Mouse (Mus musculus) lung, embryonic 16.5 days (tissue): ENCODE measurements around the gene Kcnj9. TPM values are rescaled to one million over a fixed set of nuclear protein-coding genes. Genes with fewer than 3 reads are reported as not detected.

ENCODE experiments used
- ATAC-seq: fragments of 200-750 bp; cut with Nextera tagmentation; 2 replicates; pipeline ENCODE4 v1.8.0; 2017; ENCODE audit warnings: low read depth, mild to moderate bottlenecking, moderate library complexity
- H3K27ac ChIP-seq: fragments of 300-500 bp; sonication (generic); 2 replicates; pipeline ENCODE4 v1.5.1; 2014; ENCODE audit warnings: mild to moderate bottlenecking, control low read depth, low read length
- H3K27me3 ChIP-seq: fragments of 300-500 bp; sonication (generic); 2 replicates; pipeline ENCODE4 v1.6.1; 2014; ENCODE audit warnings: low read depth, low read length, mixed read lengths; ENCODE audit not compliant: control insufficient read depth, insufficient read depth
- H3K36me3 ChIP-seq: fragments of 300-500 bp; sonication (generic); 2 replicates; pipeline ENCODE4 v1.6.1; 2014; ENCODE audit warnings: low read length; ENCODE audit not compliant: control insufficient read depth, insufficient read depth
- H3K4me1 ChIP-seq: fragments of 300-500 bp; sonication (generic); replicated peaks from 2 replicates; pipeline ENCODE4 v1.6.1; 2014; ENCODE audit warnings: low read length, mixed read lengths; ENCODE audit not compliant: control insufficient read depth, insufficient read depth
- H3K4me2 ChIP-seq: fragments of 300-500 bp; sonication (generic); 2 replicates; pipeline ENCODE4 v1.6.1; 2014; ENCODE audit warnings: low read depth, low read length, control low read depth
- H3K4me3 ChIP-seq: fragments of 300-500 bp; sonication (generic); 2 replicates; pipeline ENCODE4 v1.5.1; 2014; ENCODE audit warnings: mild to moderate bottlenecking, low read length, control low read depth
- H3K9ac ChIP-seq: fragments of 300-500 bp; sonication (generic); 2 replicates; pipeline ENCODE4 v1.6.1; 2014; ENCODE audit warnings: low read length, control low read depth
- H3K9me3 ChIP-seq: fragments of 300-500 bp; sonication (generic); 2 replicates; pipeline ENCODE4 v1.6.1; 2016; ENCODE audit warnings: low read length; ENCODE audit not compliant: control insufficient read depth
- WGBS: fragments of 180-500 bp; shearing (Covaris S2); extraction: QIAGEN DNeasy Blood & Tissue Kit; methylation state at CpG from one replicate; pipeline ENCODE4 v1.1.7; 2014; 5-methylcytosine and 5-hydroxymethylcytosine counted together
- polyA plus RNA-seq: library from polyadenylated mRNA; unstranded; fragments of >200 nt; fragmentation: Nextera tagmentation; extraction: Ambion mirVana; gene quantifications from 2 replicates; pipeline ENCODE4 v1.2.1, GENCODE M21; 2015

Kcnj9 gene
- polyA plus RNA-seq, 1 experiment from 2014 or later, result not detected

DNA sequence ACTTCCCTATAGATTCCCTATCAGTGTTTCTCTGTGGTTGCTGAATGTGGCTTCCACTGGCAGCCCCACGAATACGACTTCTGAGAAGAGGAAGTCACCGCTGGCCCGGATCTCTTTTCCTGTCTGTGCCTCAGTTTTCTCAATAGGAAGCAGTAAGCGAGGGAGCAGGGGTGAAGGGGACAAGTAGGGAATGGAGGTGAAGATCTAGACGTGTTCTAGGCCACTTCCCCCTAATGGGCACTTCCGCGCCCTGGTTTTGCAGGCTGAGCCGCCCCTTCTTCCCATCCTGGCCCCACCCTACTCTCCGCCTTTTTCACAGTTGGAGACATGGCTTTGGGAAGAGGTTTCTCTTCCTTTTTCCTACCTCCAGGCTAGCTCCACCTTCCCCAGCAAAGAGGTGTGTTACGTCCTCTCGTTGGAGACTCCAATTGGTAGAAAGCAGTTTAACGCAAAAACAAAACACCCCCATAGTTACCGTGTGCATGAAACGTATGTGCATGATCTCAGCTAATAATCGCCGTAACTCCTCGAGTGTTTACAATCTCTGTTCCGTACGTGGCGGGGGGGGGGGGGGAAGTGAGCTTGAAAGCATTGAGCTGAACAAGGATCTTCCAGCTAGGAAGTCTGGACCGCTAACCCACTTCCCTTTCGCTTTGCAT is 17.7 kb downstream of the Kcnj9 start:
- Histone ChIP-seq H3K36me3 (no peaks in the 10 kb centered on the region), H3K4me1 (peaks cover 29% of the 10 kb centered on the region), H3K9me3 (no peaks in the 10 kb centered on the region), H3K9ac (peak overlapping the region; percentile 78), H3K4me3 (peak overlapping the region; percentile 75), H3K4me2 (peak overlapping the region; percentile 92), H3K27ac (peak overlapping the region; percentile 98), H3K27me3 (no peaks in the 10 kb centered on the region)
- WGBS, result 2% methylated on average over 23 of the region's 23 CpGs
- peak; percentile 41 for ATAC-seq

DNA sequence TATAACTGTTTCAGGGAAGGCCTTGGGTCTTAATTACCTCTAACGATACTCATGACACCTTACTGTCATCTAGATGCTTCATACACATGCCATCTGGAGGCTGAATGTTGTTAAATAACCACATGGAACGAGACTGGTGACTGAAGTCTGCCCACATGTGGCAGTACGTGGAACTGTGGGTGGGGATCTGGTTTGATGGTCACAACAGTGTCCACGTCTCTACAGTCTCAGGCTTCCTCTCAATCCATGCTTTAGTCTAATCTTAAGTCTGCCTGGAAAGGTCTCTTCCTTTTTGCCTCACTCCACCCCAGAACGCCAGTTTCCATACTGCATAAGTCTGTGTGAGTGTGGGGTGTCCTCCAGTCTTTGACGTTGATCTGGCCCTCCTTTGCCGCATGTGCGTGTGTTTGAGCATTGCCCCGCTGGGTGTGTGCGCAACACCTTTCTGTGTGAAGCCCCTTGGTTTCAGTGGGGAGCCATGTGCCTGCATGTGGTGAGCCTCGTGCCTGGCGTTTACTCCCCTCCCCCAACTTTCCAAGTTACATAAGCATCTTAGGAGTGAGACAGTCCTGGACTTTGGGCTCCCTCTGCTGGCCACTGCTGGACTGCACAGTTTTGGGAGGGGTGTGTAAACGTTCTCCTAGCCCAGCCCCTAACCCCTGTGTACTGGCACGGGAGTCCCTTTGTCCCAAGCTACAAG is 19.3 kb downstream of the Kcnj9 start:
- no peaks in the 10 kb centered on the region for H3K9me3 ChIP-seq
- WGBS, result 2% methylated on average over 14 of the region's 14 CpGs

DNA sequence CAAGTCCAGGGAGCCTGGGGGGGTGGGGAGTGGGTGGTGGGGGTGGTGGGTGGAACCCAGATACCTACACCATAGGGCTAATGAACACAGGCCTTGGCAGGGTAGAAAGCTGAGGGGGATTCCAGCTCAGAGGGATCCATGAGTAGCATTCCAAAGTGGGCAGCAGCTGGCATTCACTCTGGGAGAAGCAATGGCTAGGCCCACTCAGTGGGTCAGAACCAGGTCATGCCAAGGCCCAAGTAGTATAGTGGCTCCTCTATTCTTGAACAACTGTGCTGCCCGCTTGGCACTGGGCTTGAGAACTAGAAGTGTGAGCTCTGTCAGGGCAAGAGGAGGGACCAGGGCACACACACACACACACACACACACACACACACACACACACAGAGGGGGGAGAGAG is 20.7 kb downstream of the Kcnj9 start:
- peak overlapping the region; percentile 45 for H3K9ac ChIP-seq
- H3K4me2 ChIP-seq, result no peak overlapping the region
- H3K4me1 ChIP-seq, result peaks cover 27% of the 10 kb centered on the region
- no peaks in the 10 kb centered on the region for H3K9me3 ChIP-seq
- WGBS, result 70% methylated on average over 1 of the region's 1 CpGs
- no peak for ATAC-seq
- no peak overlapping the region for H3K4me3 ChIP-seq
- H3K27ac ChIP-seq, result peak overlapping the region; percentile 86
- no peaks in the 10 kb centered on the region for H3K36me3 ChIP-seq
- H3K27me3 ChIP-seq, result no peaks in the 10 kb centered on the region

More for the DNA sequence above, 19.3 kb downstream of the Kcnj9 start:
- H3K4me2 ChIP-seq, result peak overlapping the region; percentile 75
- peaks cover 29% of the 10 kb centered on the region for H3K4me1 ChIP-seq
- peak overlapping the region; percentile 98 for H3K27ac ChIP-seq
- peak overlapping the region; percentile 41 for H3K4me3 ChIP-seq
- H3K9ac ChIP-seq, result peak overlapping the region; percentile 69
- ATAC-seq, result peak; percentile 71
- no peaks in the 10 kb centered on the region for H3K27me3 ChIP-seq
- H3K36me3 ChIP-seq, result no peaks in the 10 kb centered on the region

DNA sequence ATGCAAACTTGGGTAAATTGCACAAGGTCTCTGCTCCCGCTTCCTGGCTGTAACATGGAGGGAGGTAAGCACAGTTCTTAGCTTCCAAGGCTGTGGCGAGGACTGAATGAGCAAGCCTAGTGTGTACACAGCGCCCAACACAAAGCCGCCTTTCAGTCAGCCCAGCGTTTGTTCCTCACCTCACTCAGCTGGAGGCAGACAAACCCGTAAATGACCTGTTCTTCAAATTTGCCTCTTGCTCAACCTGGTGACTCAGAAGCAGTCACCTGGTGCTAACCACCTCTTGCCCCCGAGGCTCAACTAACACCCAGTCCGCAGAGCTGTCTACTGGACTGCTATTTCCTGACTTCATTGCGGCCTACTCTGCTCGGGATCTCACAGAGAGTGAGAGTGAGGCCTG is 21.2 kb downstream of the Kcnj9 start:
- no peaks in the 10 kb centered on the region for H3K27me3 ChIP-seq
- peaks cover 22% of the 10 kb centered on the region for H3K4me1 ChIP-seq
- no peaks in the 10 kb centered on the region for H3K36me3 ChIP-seq
- H3K4me2 ChIP-seq, result no peak overlapping the region
- H3K27ac ChIP-seq, result peak overlapping the region; percentile 86
- no peaks in the 10 kb centered on the region for H3K9me3 ChIP-seq
- 32% methylated on average over 10 of the region's 10 CpGs for WGBS
- H3K9ac ChIP-seq, result peak overlapping the region; percentile 45
- no peak overlapping the region for H3K4me3 ChIP-seq
- peak; percentile 22; the same call in 1 of the 2 replicates for ATAC-seq

DNA sequence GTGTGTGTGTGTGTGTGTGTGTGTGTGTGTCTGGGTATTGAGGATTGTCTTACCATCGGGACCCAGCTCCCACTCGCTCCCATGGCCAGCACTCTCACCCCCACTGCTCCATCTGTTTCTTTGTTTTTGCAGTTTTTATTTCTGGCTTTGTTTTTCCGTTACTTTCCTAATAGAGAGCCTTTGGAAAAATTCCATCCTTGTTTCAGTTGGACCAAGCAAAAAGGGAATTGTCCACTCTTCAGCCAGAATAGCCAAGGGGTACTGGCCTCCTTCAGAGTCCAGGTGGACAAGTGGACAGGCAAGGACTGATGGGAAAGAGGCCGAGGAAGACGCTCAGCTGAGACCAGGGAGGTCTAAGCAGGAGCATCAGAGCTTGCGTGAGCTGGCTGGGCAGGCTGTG is 22.2 kb downstream of the Kcnj9 start:
- H3K4me3 ChIP-seq, result no peak overlapping the region
- no peaks in the 10 kb centered on the region for H3K9me3 ChIP-seq
- no peaks in the 10 kb centered on the region for H3K27me3 ChIP-seq
- peaks cover 19% of the 10 kb centered on the region for H3K4me1 ChIP-seq
- 0 out of 2 replicates have a peak overlapping the region, but pooled peaks have one; percentile 29 for H3K27ac ChIP-seq
- H3K36me3 ChIP-seq, result no peaks in the 10 kb centered on the region
- no peak overlapping the region for H3K4me2 ChIP-seq
- ATAC-seq, result no peak
- 65% methylated on average over 6 of the region's 6 CpGs for WGBS
- no peak overlapping the region for H3K9ac ChIP-seq

DNA sequence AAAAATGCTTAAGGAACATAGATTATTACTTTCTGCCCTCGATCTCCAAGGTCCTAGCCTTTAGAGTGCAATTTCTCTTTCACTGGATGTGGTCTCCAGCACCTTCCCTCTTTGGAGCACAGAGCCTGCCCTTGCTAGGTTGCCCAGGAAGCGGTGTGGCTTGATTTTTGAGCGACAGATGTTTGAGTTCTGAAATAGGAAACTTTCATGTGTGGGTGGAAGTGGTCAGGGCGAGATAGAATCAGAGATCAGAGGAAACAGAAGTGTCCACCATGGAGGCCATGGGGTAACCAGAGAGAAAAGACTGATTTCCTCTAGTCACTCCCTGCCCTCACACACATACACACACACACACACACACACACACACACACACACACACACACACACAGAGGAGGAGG is 22.9 kb downstream of the Kcnj9 start:
- Histone ChIP-seq H3K9ac (no peak overlapping the region), H3K4me1 (peaks cover 18% of the 10 kb centered on the region), H3K36me3 (no peaks in the 10 kb centered on the region), H3K27me3 (no peaks in the 10 kb centered on the region), H3K4me2 (no peak overlapping the region), H3K9me3 (no peaks in the 10 kb centered on the region), H3K27ac (no peak overlapping the region), H3K4me3 (no peak overlapping the region)
- WGBS, result 54% methylated on average over 4 of the region's 4 CpGs
- ATAC-seq, result no peak

DNA sequence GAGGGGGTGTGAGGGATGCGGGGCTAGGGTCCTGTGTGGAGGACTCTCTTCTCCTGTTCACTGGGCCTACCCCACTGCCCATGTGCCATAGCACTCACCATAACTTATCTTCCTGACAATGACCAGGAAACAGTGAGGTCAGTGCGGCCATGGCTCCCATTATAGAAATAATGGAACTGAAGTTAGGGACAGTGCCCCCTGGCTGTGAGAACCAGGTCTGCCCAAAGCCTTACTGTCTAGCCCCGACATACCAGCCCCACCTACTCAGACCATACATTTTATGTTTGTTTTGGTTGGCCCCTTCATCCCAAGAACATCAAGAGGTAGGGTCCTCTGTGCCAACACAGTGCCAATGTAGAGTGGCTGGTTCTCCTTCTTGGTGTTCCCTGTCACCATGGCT is 23.5 kb downstream of the Kcnj9 start:
- Histone ChIP-seq H3K27ac (no peak overlapping the region), H3K4me2 (no peak overlapping the region), H3K9ac (no peak overlapping the region), H3K9me3 (no peaks in the 10 kb centered on the region), H3K4me3 (no peak overlapping the region), H3K27me3 (no peaks in the 10 kb centered on the region), H3K36me3 (no peaks in the 10 kb centered on the region), H3K4me1 (peaks cover 13% of the 10 kb centered on the region)
- ATAC-seq, result no peak
- WGBS, result 62% methylated on average over 3 of the region's 3 CpGs

DNA sequence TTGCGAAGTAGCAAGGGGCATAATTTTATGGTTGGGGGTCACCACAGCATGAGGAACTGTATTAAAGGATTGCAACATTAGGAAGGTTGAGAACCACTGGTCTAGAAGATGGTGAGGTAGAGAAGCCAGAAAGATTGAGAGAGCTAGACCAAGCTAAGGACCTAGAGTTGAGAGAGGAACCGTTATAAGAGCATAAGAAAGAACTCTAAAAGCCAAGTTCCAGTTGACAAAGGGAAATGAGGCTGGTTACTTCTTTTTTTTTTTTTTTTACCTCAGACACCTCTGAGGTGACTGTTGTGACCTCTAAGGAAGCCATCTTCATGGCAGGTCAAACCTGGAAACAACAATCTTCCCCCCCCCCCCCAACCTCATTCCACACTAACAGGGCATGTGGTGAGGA is 24.0 kb downstream of the Kcnj9 start:
- Histone ChIP-seq H3K4me3 (no peak overlapping the region), H3K9ac (no peak overlapping the region), H3K27me3 (no peaks in the 10 kb centered on the region), H3K4me1 (peaks cover 8% of the 10 kb centered on the region), H3K27ac (no peak overlapping the region), H3K9me3 (no peaks in the 10 kb centered on the region), H3K4me2 (no peak overlapping the region), H3K36me3 (no peaks in the 10 kb centered on the region)
- no peak for ATAC-seq
- WGBS, result 83% methylated on average over 2 of the region's 2 CpGs

DNA sequence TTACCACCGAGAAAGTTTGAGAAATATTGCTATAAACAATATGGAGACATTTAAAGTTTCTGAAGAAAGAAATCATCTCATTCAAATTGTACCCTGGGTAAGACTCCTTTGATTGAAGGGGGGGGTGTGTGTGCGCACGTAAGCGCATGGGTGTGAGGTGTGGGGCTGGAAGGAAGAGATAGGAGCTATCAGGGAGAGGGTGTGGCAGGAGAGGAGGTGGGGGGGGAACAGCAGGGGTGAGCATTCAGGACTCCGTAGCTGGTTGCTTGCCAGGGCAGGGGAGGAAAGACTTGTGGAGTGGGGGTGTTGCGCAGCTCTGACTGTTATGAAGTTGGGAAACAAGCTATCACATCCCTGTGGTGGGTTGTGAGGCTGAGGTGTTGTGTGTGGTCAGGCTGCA is 24.7 kb downstream of the Kcnj9 start:
- no peaks in the 10 kb centered on the region for H3K9me3 ChIP-seq
- no peak overlapping the region for H3K9ac ChIP-seq
- no peak overlapping the region for H3K4me2 ChIP-seq
- WGBS, result 60% methylated on average over 6 of the region's 6 CpGs
- no peak for ATAC-seq
- H3K4me1 ChIP-seq, result peaks cover 5% of the 10 kb centered on the region; the same call in 1 of the 2 replicates
- H3K36me3 ChIP-seq, result no peaks in the 10 kb centered on the region
- no peaks in the 10 kb centered on the region for H3K27me3 ChIP-seq
- H3K4me3 ChIP-seq, result no peak overlapping the region
- no peak overlapping the region for H3K27ac ChIP-seq
